Mouse (Mus musculus) thymus, adult 2 months (tissue): ENCODE measurements around the gene Dixdc1.

Experiments
- CTCF ChIP-seq: fragments of 200-500 bp; IDR thresholded peaks from 2 replicates; pipeline ENCODE4 v1.5.1; 2012; ENCODE audit warnings: mild to moderate bottlenecking, control low read depth, low read length, moderate library complexity, borderline replicate concordance; ENCODE audit not compliant: control insufficient read depth, poor library complexity, insufficient read depth; ENCODE audit errors: extremely low read depth
- POLR2A ChIP-seq: fragments of 200-500 bp; IDR thresholded peaks from 2 replicates; pipeline ENCODE4 v1.6.1; 2012; ENCODE audit warnings: mild to moderate bottlenecking, low read length, control low read depth, moderate library complexity; ENCODE audit not compliant: control insufficient read depth, poor library complexity, insufficient read depth; ENCODE audit errors: extremely low read depth

- TF ChIP-seq CTCF (no peak), POLR2A (no peak)
Observed at GRCm38 (mm10) chr9:50660431-50660830, 78.9 kb downstream of the Dixdc1 start.
